Mouse (Mus musculus): ENCODE measurements around the gene Fbxo41. TPM values are rescaled to one million over a fixed set of nuclear protein-coding genes. Genes with fewer than 3 reads are reported as not detected.

The Fbxo41 gene
- total and polyA plus RNA-seq, 2 experiments: not detected

DNA sequence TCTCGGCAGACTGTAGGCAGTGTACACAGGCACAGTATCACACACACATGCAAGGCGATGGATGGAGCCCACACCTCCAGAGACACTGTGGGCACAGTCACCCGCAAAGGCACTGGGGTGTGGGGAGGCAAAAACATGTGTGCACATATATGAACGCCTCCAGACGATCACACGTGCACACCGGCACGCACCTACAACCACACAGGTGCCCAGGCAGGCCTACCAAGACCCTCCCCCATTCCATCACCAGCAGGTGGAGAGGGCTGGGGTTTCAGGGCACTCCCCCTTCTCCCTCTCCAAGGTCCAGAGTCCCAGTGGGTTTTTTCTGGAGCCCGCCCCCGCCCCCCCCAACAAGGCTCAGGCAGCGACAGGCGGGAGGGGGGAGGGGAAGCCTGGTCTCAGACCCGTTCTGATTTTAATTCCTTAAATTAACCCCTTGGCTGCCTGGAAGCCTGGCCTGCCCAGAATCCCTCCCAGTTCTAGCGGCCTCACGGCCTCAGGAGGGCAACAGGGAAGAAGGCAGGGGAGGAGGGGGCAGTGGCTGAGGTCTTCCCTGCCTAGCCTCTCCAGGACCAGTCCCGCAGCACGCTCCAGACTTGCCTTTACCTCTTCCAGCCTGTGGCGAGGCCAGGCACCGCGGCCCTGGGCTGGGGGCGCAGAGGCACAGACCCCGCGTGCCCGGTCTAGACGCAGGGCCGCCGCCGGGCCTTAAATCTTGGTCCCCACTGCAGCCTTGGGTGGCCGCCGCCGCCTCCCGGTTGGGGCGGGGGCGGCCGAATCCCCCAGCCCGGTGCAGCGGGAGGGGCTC is 487 bp downstream of the Fbxo41 start:
- WGBS: 6% methylated on average over 36 of the region's 37 CpGs
- TF ChIP-seq POLR2A (IDR thresholded peaks at IDR 0.05; ENCODE audit: extremely low read depth, insufficient read depth, low read length) (no peak), CTCF (IDR thresholded peaks at IDR 0.05; ENCODE audit: low read depth, low read length) (no peak)
- Histone ChIP-seq H3K4me3 (ENCODE audit: insufficient read depth, low read depth, low read length) (peak overlapping the region; percentile 43; the same call in 1 of the 2 replicates), H3K27ac (replicated peaks; ENCODE audit: insufficient read depth, low read depth, low read length) (no peak overlapping the region), H3K9ac (ENCODE audit: low read depth, low read length) (no peak overlapping the region), H3K36me3 (ENCODE audit: control insufficient read depth, insufficient read depth, low read length) (no peaks in the 10 kb centered on the region), H3K79me2 (ENCODE audit: control insufficient read depth, insufficient read depth, low read length) (no peaks in the 10 kb centered on the region), H3K27me3 (ENCODE audit: control insufficient read depth, insufficient read depth, low read length) (peaks cover 6% of the 10 kb centered on the region), H3K4me1 (ENCODE audit: control insufficient read depth, insufficient read depth, low read length) (peaks cover 2% of the 10 kb centered on the region)
- DNase-seq (ENCODE audit: extremely low read depth, low read depth, low spot score): no peak

DNA sequence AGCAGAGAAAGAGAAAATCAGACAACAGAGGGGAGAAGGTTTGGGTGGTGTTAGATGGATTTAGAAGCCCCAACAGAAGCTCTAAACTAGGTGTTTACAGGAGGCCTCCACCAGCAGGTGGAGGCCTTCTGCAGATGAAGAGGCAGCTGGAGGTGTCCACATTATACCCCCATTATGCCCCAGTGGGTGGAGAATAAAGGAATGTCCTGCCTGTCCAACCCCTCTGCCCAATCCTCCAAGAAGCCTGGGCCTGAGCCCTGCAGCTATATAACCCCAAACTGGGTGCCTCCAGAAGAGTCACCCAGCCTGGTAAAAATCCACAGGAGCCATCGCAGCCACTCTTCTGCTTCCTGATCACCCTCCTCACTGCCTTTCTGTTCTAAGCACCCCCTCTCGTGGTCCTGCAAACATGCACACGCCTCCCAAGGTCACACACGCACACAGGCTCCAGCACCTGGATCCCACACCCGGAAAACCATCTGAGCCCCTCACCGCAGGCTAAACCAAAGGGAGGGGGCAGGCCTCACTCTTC is 1.2 kb downstream of the Fbxo41 start:
- H3K4me3 ChIP-seq (ENCODE audit: insufficient read depth, low read depth, low read length): no peak overlapping the region
- H3K27me3 ChIP-seq (ENCODE audit: control insufficient read depth, insufficient read depth, low read length): peaks cover 6% of the 10 kb centered on the region
- H3K4me1 ChIP-seq (ENCODE audit: control insufficient read depth, insufficient read depth, low read length): peaks cover 2% of the 10 kb centered on the region
- H3K79me2 ChIP-seq (ENCODE audit: control insufficient read depth, insufficient read depth, low read length): no peaks in the 10 kb centered on the region
- no peak overlapping the region for H3K27ac ChIP-seq (replicated peaks; ENCODE audit: insufficient read depth, low read depth, low read length)
- no peak overlapping the region for H3K9ac ChIP-seq (ENCODE audit: low read depth, low read length)
- WGBS: 29% methylated on average over 6 of the region's 6 CpGs
- no peak for TF ChIP-seq CTCF (IDR thresholded peaks at IDR 0.05; ENCODE audit: low read depth, low read length)
- no peak for TF ChIP-seq POLR2A (IDR thresholded peaks at IDR 0.05; ENCODE audit: extremely low read depth, insufficient read depth, low read length)
- H3K36me3 ChIP-seq (ENCODE audit: control insufficient read depth, insufficient read depth, low read length): no peaks in the 10 kb centered on the region
- DNase-seq (ENCODE audit: extremely low read depth, low read depth, low spot score): no peak

DNA sequence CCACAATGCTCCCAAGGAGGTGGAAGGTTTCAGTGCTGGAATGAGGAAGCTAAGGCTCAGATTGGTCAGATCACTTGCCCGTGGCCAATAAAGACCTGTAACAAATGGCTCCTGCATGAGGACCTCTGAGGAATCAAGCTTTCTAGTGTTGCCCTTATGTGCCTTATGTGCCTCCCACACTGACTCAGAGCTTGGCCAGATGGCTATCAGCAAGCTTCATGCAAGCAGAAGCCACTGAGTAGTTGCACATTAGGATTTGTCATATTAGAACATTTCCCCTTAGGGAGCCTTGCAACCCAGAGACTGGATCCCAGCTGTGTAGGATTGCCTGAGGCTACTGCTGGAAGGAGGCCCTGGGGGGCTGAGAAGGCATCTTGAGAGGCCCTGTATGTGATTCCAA is 2.4 kb downstream of the Fbxo41 start:
- Histone ChIP-seq H3K27ac (replicated peaks; ENCODE audit: insufficient read depth, low read depth, low read length) (no peak overlapping the region), H3K36me3 (ENCODE audit: control insufficient read depth, insufficient read depth, low read length) (no peaks in the 10 kb centered on the region), H3K4me1 (ENCODE audit: control insufficient read depth, insufficient read depth, low read length) (peaks cover 2% of the 10 kb centered on the region), H3K9ac (ENCODE audit: low read depth, low read length) (no peak overlapping the region), H3K27me3 (ENCODE audit: control insufficient read depth, insufficient read depth, low read length) (peaks cover 6% of the 10 kb centered on the region), H3K79me2 (ENCODE audit: control insufficient read depth, insufficient read depth, low read length) (no peaks in the 10 kb centered on the region), H3K4me3 (ENCODE audit: insufficient read depth, low read depth, low read length) (no peak overlapping the region)
- TF ChIP-seq POLR2A (IDR thresholded peaks at IDR 0.05; ENCODE audit: extremely low read depth, insufficient read depth, low read length): no peak
- 62% methylated on average over 1 of the region's 1 CpGs for WGBS
- no peak for DNase-seq (ENCODE audit: extremely low read depth, low read depth, low spot score)

DNA sequence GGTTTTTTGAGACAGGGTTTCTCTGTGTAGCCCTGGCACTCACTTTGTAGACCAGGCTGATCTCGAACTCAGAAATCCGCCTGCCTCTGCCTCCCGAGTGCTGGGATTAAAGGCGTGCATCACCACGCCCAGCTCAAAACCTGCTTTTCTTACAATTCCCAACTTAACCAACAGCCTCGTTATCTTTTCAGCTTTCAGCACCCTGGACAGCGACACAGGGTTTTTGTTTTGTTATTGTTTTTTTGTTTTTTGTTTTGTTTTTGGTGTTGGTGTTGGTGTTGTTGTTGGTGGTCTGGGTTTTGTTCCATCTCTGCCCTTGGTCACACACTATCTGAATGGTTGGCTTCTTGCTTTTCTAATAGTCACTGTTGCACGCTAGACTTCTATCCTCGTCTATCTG is 4.6 kb downstream of the Fbxo41 start:
- Histone ChIP-seq H3K4me1 (ENCODE audit: control insufficient read depth, insufficient read depth, low read length) (peaks cover 2% of the 10 kb centered on the region), H3K4me3 (ENCODE audit: insufficient read depth, low read depth, low read length) (no peak overlapping the region), H3K9ac (ENCODE audit: low read depth, low read length) (no peak overlapping the region), H3K36me3 (ENCODE audit: control insufficient read depth, insufficient read depth, low read length) (no peaks in the 10 kb centered on the region), H3K27me3 (ENCODE audit: control insufficient read depth, insufficient read depth, low read length) (peaks cover 5% of the 10 kb centered on the region), H3K79me2 (ENCODE audit: control insufficient read depth, insufficient read depth, low read length) (no peaks in the 10 kb centered on the region), H3K27ac (replicated peaks; ENCODE audit: insufficient read depth, low read depth, low read length) (no peak overlapping the region)
- 53% methylated on average over 9 of the region's 9 CpGs for WGBS
- no peak for TF ChIP-seq CTCF (IDR thresholded peaks at IDR 0.05; ENCODE audit: low read depth, low read length)
- TF ChIP-seq POLR2A (IDR thresholded peaks at IDR 0.05; ENCODE audit: extremely low read depth, insufficient read depth, low read length): no peak
- DNase-seq (ENCODE audit: extremely low read depth, low read depth, low spot score): no peak

DNA sequence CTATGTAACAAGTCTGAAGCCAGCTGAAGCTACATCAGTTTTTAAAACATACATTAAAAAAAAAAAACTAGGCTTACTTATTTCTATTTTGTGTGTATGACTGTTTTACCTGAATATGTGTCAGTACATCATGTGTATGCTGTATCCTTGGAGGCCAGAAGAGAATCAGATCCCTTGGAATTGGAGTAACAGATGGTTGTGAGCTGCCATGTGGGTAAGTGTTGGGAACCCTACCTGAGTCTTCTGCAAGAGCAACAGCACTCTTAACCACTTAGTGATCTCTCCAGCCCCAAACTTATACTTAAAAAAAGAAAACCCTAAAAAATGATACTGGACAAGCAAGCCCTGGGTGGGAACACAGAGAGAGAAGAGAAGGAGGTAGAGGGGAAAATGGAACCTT is 5.8 kb downstream of the Fbxo41 start:
- no peaks in the 10 kb centered on the region for H3K79me2 ChIP-seq (ENCODE audit: control insufficient read depth, insufficient read depth, low read length)
- H3K4me3 ChIP-seq (ENCODE audit: insufficient read depth, low read depth, low read length): no peak overlapping the region
- H3K36me3 ChIP-seq (ENCODE audit: control insufficient read depth, insufficient read depth, low read length): no peaks in the 10 kb centered on the region
- H3K27me3 ChIP-seq (ENCODE audit: control insufficient read depth, insufficient read depth, low read length): no peaks in the 10 kb centered on the region
- DNase-seq (ENCODE audit: extremely low read depth, low read depth, low spot score): no peak
- TF ChIP-seq POLR2A (IDR thresholded peaks at IDR 0.05; ENCODE audit: extremely low read depth, insufficient read depth, low read length) (no peak), CTCF (IDR thresholded peaks at IDR 0.05; ENCODE audit: low read depth, low read length) (no peak)
- H3K27ac ChIP-seq (replicated peaks; ENCODE audit: insufficient read depth, low read depth, low read length): no peak overlapping the region
- no peaks in the 10 kb centered on the region for H3K4me1 ChIP-seq (ENCODE audit: control insufficient read depth, insufficient read depth, low read length)
- H3K9ac ChIP-seq (ENCODE audit: low read depth, low read length): no peak overlapping the region

DNA sequence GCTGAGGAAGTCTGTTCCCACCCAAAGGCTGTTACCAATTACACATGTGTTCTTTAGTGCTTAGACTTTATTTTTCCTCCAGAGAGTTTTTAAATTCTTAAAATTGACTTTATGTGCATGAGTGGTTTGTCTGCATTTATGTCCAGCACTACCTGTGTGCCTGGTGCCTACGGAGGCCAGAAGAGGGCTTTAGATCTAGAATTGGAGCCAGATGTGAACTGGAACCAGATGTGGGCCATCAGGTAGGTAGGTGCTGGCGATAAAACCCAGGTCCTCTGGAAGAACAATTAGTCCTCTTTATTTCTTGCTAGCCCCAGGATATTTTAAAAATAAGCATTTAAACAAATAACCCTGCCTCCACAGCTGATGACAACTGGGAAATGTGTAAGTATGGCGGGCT is 11.2 kb downstream of the Fbxo41 start:
- 88% methylated on average over 3 of the region's 3 CpGs for WGBS

More for the DNA sequence above, 11.2 kb downstream of the Fbxo41 start:
- H3K4me1 ChIP-seq (ENCODE audit: control insufficient read depth, insufficient read depth, low read length): no peaks in the 10 kb centered on the region
- no peaks in the 10 kb centered on the region for H3K27me3 ChIP-seq (ENCODE audit: control insufficient read depth, insufficient read depth, low read length)
- no peaks in the 10 kb centered on the region for H3K36me3 ChIP-seq (ENCODE audit: control insufficient read depth, insufficient read depth, low read length)
- TF ChIP-seq CTCF (IDR thresholded peaks at IDR 0.05; ENCODE audit: low read depth, low read length) (no peak), POLR2A (IDR thresholded peaks at IDR 0.05; ENCODE audit: extremely low read depth, insufficient read depth, low read length) (no peak)
- no peak overlapping the region for H3K9ac ChIP-seq (ENCODE audit: low read depth, low read length)
- no peak for DNase-seq (ENCODE audit: extremely low read depth, low read depth, low spot score)
- H3K27ac ChIP-seq (replicated peaks; ENCODE audit: insufficient read depth, low read depth, low read length): no peak overlapping the region
- H3K79me2 ChIP-seq (ENCODE audit: control insufficient read depth, insufficient read depth, low read length): no peaks in the 10 kb centered on the region
- no peak overlapping the region for H3K4me3 ChIP-seq (ENCODE audit: insufficient read depth, low read depth, low read length)

Data from liver, adult 2 months (tissue).